Mouse (Mus musculus): ENCODE results near the gene Npas3. TPM values are rescaled to one million over a fixed set of nuclear protein-coding genes. Genes with fewer than 3 reads are reported as not detected.

Npas3 gene
- polyA plus RNA-seq, 1 experiment from 2014 or later: 2.6 TPM

- H3K27me3 ChIP-seq (replicated peaks): no peaks in the 10 kb centered on the region
- no peaks in the 10 kb centered on the region for H3K4me1 ChIP-seq (replicated peaks)
- H3K9ac ChIP-seq: no peak overlapping the region
- no peak for ATAC-seq
- no peaks in the 10 kb centered on the region for H3K36me3 ChIP-seq
- no peak overlapping the region for H3K27ac ChIP-seq
- no peak overlapping the region for H3K4me2 ChIP-seq (replicated peaks)
- no peak overlapping the region for H3K4me3 ChIP-seq (replicated peaks)
- H3K9me3 ChIP-seq: no peaks in the 10 kb centered on the region
- 77% methylated on average over 4 of the region's 4 CpGs for WGBS
Measured at GRCm38 (mm10) chr12:53869981-53870380, 621.5 kb downstream of the Npas3 start.

- H3K9me3 ChIP-seq: no peaks in the 10 kb centered on the region
- no peaks in the 10 kb centered on the region for H3K27me3 ChIP-seq (replicated peaks)
- H3K4me2 ChIP-seq (replicated peaks): no peak overlapping the region
- no peaks in the 10 kb centered on the region for H3K36me3 ChIP-seq
- ATAC-seq: no peak
- no peaks in the 10 kb centered on the region for H3K4me1 ChIP-seq (replicated peaks)
- no peak overlapping the region for H3K27ac ChIP-seq
- no peak overlapping the region for H3K9ac ChIP-seq
- 57% methylated on average over 3 of the region's 3 CpGs for WGBS
- no peak overlapping the region for H3K4me3 ChIP-seq (replicated peaks)
Measured at GRCm38 (mm10) chr12:53875226-53875625, 626.7 kb downstream of the Npas3 start.

GRCm38 (mm10) chr12:53876693-53877092 lies 628.2 kb downstream of the Npas3 start:
- Histone ChIP-seq H3K4me1 (replicated peaks) (no peaks in the 10 kb centered on the region), H3K4me2 (replicated peaks) (no peak overlapping the region), H3K4me3 (replicated peaks) (no peak overlapping the region), H3K27ac (no peak overlapping the region), H3K9me3 (no peaks in the 10 kb centered on the region), H3K27me3 (replicated peaks) (no peaks in the 10 kb centered on the region), H3K36me3 (no peaks in the 10 kb centered on the region), H3K9ac (no peak overlapping the region)
- no peak for ATAC-seq
- 47% methylated on average over 5 of the region's 5 CpGs for WGBS

- Histone ChIP-seq H3K4me3 (replicated peaks) (no peak overlapping the region), H3K27ac (no peak overlapping the region), H3K4me2 (replicated peaks) (no peak overlapping the region), H3K9me3 (no peaks in the 10 kb centered on the region), H3K36me3 (no peaks in the 10 kb centered on the region), H3K27me3 (replicated peaks) (no peaks in the 10 kb centered on the region), H3K9ac (no peak overlapping the region), H3K4me1 (replicated peaks) (no peaks in the 10 kb centered on the region)
- ATAC-seq: no peak
- WGBS: 92% methylated on average over 4 of the region's 4 CpGs
Measured at GRCm38 (mm10) chr12:53881684-53882083, 633.2 kb downstream of the Npas3 start.

GRCm38 (mm10) chr12:53882863-53883262 lies 634.4 kb downstream of the Npas3 start:
- Histone ChIP-seq H3K9ac (no peak overlapping the region), H3K4me1 (replicated peaks) (no peaks in the 10 kb centered on the region), H3K4me2 (replicated peaks) (no peak overlapping the region), H3K4me3 (replicated peaks) (no peak overlapping the region), H3K27ac (no peak overlapping the region), H3K9me3 (no peaks in the 10 kb centered on the region), H3K27me3 (replicated peaks) (no peaks in the 10 kb centered on the region), H3K36me3 (no peaks in the 10 kb centered on the region)
- no peak for ATAC-seq
- WGBS: 80% methylated on average over 8 of the region's 8 CpGs

GRCm38 (mm10) chr12:53888624-53889023 lies 640.1 kb downstream of the Npas3 start:
- H3K9me3 ChIP-seq: no peaks in the 10 kb centered on the region
- no peaks in the 10 kb centered on the region for H3K36me3 ChIP-seq
- H3K27me3 ChIP-seq (replicated peaks): no peaks in the 10 kb centered on the region
- H3K4me1 ChIP-seq (replicated peaks): no peaks in the 10 kb centered on the region
- no peak overlapping the region for H3K4me2 ChIP-seq (replicated peaks)
- H3K4me3 ChIP-seq (replicated peaks): no peak overlapping the region
- no peak for ATAC-seq
- H3K27ac ChIP-seq: no peak overlapping the region
- WGBS: 56% methylated on average over 4 of the region's 4 CpGs
- H3K9ac ChIP-seq: no peak overlapping the region

GRCm38 (mm10) chr12:53895909-53896308 lies 647.4 kb downstream of the Npas3 start:
- Histone ChIP-seq H3K9me3 (no peaks in the 10 kb centered on the region), H3K9ac (no peak overlapping the region), H3K27ac (no peak overlapping the region), H3K27me3 (replicated peaks) (no peaks in the 10 kb centered on the region), H3K4me3 (replicated peaks) (no peak overlapping the region), H3K4me2 (replicated peaks) (no peak overlapping the region), H3K4me1 (replicated peaks) (no peaks in the 10 kb centered on the region), H3K36me3 (no peaks in the 10 kb centered on the region)
- 66% methylated on average over 5 of the region's 5 CpGs for WGBS
- ATAC-seq: no peak

- Histone ChIP-seq H3K9ac (no peak overlapping the region), H3K9me3 (no peaks in the 10 kb centered on the region), H3K27ac (no peak overlapping the region), H3K4me3 (replicated peaks) (no peak overlapping the region), H3K4me1 (replicated peaks) (no peaks in the 10 kb centered on the region), H3K27me3 (replicated peaks) (no peaks in the 10 kb centered on the region), H3K4me2 (replicated peaks) (no peak overlapping the region), H3K36me3 (no peaks in the 10 kb centered on the region)
- ATAC-seq: no peak
- 83% methylated on average over 8 of the region's 8 CpGs for WGBS
Measured at GRCm38 (mm10) chr12:53908761-53909160, 660.3 kb downstream of the Npas3 start.

GRCm38 (mm10) chr12:53910192-53910591 lies 661.7 kb downstream of the Npas3 start:
- ATAC-seq: no peak
- no peaks in the 10 kb centered on the region for H3K27me3 ChIP-seq (replicated peaks)
- H3K27ac ChIP-seq: no peak overlapping the region
- 80% methylated on average over 2 of the region's 2 CpGs for WGBS
- no peaks in the 10 kb centered on the region for H3K9me3 ChIP-seq
- H3K9ac ChIP-seq: no peak overlapping the region
- H3K4me3 ChIP-seq (replicated peaks): no peak overlapping the region
- H3K36me3 ChIP-seq: no peaks in the 10 kb centered on the region
- H3K4me1 ChIP-seq (replicated peaks): no peaks in the 10 kb centered on the region
- H3K4me2 ChIP-seq (replicated peaks): no peak overlapping the region

GRCm38 (mm10) chr12:53922153-53922552 lies 673.7 kb downstream of the Npas3 start:
- no peak for ATAC-seq
- no peak overlapping the region for H3K9ac ChIP-seq
- no peaks in the 10 kb centered on the region for H3K4me1 ChIP-seq (replicated peaks)
- H3K4me2 ChIP-seq (replicated peaks): no peak overlapping the region
- no peaks in the 10 kb centered on the region for H3K27me3 ChIP-seq (replicated peaks)
- WGBS: 96% methylated on average over 7 of the region's 7 CpGs
- no peaks in the 10 kb centered on the region for H3K36me3 ChIP-seq
- H3K9me3 ChIP-seq: no peaks in the 10 kb centered on the region
- no peak overlapping the region for H3K4me3 ChIP-seq (replicated peaks)
- no peak overlapping the region for H3K27ac ChIP-seq

GRCm38 (mm10) chr12:53948826-53949225 lies 700.3 kb downstream of the Npas3 start:
- no peaks in the 10 kb centered on the region for H3K36me3 ChIP-seq
- H3K27ac ChIP-seq: no peak overlapping the region
- no peak overlapping the region for H3K9ac ChIP-seq
- no peaks in the 10 kb centered on the region for H3K9me3 ChIP-seq
- H3K4me3 ChIP-seq (replicated peaks): no peak overlapping the region
- no peak for ATAC-seq
- no peak overlapping the region for H3K4me2 ChIP-seq (replicated peaks)
- 89% methylated on average over 2 of the region's 2 CpGs for WGBS
- H3K27me3 ChIP-seq (replicated peaks): no peaks in the 10 kb centered on the region
- no peaks in the 10 kb centered on the region for H3K4me1 ChIP-seq (replicated peaks)

GRCm38 (mm10) chr12:53962004-53962403 lies 713.5 kb downstream of the Npas3 start:
- Histone ChIP-seq H3K27me3 (replicated peaks) (no peaks in the 10 kb centered on the region), H3K4me2 (replicated peaks) (no peak overlapping the region), H3K36me3 (no peaks in the 10 kb centered on the region), H3K9ac (no peak overlapping the region), H3K4me1 (replicated peaks) (no peaks in the 10 kb centered on the region), H3K9me3 (no peaks in the 10 kb centered on the region), H3K27ac (no peak overlapping the region), H3K4me3 (replicated peaks) (no peak overlapping the region)
- WGBS: 50% methylated on average over 7 of the region's 7 CpGs
- no peak for ATAC-seq

GRCm38 (mm10) chr12:53963534-53963933 lies 715.1 kb downstream of the Npas3 start:
- ATAC-seq: no peak
- Histone ChIP-seq H3K4me3 (replicated peaks) (no peak overlapping the region), H3K4me1 (replicated peaks) (no peaks in the 10 kb centered on the region), H3K4me2 (replicated peaks) (no peak overlapping the region), H3K36me3 (no peaks in the 10 kb centered on the region), H3K9me3 (no peaks in the 10 kb centered on the region), H3K27ac (no peak overlapping the region), H3K27me3 (replicated peaks) (no peaks in the 10 kb centered on the region), H3K9ac (no peak overlapping the region)
- 85% methylated on average over 5 of the region's 5 CpGs for WGBS
